Mouse (Mus musculus) liver, embryonic 12.5 days (tissue): ENCODE measurements around the gene Pqlc2. TPM values are rescaled to one million over a fixed set of nuclear protein-coding genes. Genes with fewer than 3 reads are reported as not detected.

Source experiments
- ATAC-seq: fragments of 200-750 bp; cut with Nextera tagmentation; 2 replicates; pipeline ENCODE4 v1.8.0; 2017; ENCODE audit warnings: moderate number of reproducible peaks, mild to moderate bottlenecking, moderate library complexity
- H3K27ac ChIP-seq: fragments of 300-500 bp; sonication (generic); 2 replicates; pipeline ENCODE4 v1.5.1; 2016; ENCODE audit warnings: mild to moderate bottlenecking
- H3K27me3 ChIP-seq: fragments of 300-500 bp; sonication (generic); replicated peaks from 2 replicates; pipeline ENCODE4 v1.6.1; 2016; ENCODE audit warnings: mild to moderate bottlenecking, moderate library complexity
- H3K36me3 ChIP-seq: fragments of 300-500 bp; sonication (generic); 2 replicates; pipeline ENCODE4 v1.6.1; 2016; ENCODE audit warnings: mild to moderate bottlenecking, moderate library complexity
- H3K4me1 ChIP-seq: fragments of 300-500 bp; sonication (generic); 2 replicates; pipeline ENCODE4 v1.6.1; 2016
- H3K4me2 ChIP-seq: fragments of 300-500 bp; sonication (generic); 2 replicates; pipeline ENCODE4 v1.6.1; 2016; ENCODE audit warnings: mild to moderate bottlenecking, moderate library complexity
- H3K4me3 ChIP-seq: fragments of 300-500 bp; sonication (generic); 2 replicates; pipeline ENCODE4 v1.5.1; 2016; ENCODE audit warnings: mild to moderate bottlenecking, moderate library complexity
- H3K9ac ChIP-seq: fragments of 300-500 bp; sonication (generic); 2 replicates; pipeline ENCODE4 v1.6.1; 2016; ENCODE audit warnings: mild to moderate bottlenecking, moderate library complexity
- H3K9me3 ChIP-seq: fragments of 300-500 bp; sonication (generic); replicated peaks from 2 replicates; pipeline ENCODE4 v1.6.1; 2016; ENCODE audit warnings: mild to moderate bottlenecking, moderate library complexity
- WGBS: fragments of 180-500 bp; shearing (Covaris S2); methylation state at CpG from one replicate; pipeline ENCODE4 v1.1.7; 2016; ENCODE audit not compliant: insufficient replicate concordance; 5-methylcytosine and 5-hydroxymethylcytosine counted together
- polyA plus RNA-seq: library from polyadenylated mRNA; unstranded; fragments of >200 nt; fragmentation: Nextera tagmentation; extraction: Ambion mirVana; gene quantifications from 2 replicates; pipeline ENCODE4 v1.2.1, GENCODE M21; 2016

The Pqlc2 gene
- polyA plus RNA-seq, 1 experiment from 2014 or later: 9.5 TPM

DNA sequence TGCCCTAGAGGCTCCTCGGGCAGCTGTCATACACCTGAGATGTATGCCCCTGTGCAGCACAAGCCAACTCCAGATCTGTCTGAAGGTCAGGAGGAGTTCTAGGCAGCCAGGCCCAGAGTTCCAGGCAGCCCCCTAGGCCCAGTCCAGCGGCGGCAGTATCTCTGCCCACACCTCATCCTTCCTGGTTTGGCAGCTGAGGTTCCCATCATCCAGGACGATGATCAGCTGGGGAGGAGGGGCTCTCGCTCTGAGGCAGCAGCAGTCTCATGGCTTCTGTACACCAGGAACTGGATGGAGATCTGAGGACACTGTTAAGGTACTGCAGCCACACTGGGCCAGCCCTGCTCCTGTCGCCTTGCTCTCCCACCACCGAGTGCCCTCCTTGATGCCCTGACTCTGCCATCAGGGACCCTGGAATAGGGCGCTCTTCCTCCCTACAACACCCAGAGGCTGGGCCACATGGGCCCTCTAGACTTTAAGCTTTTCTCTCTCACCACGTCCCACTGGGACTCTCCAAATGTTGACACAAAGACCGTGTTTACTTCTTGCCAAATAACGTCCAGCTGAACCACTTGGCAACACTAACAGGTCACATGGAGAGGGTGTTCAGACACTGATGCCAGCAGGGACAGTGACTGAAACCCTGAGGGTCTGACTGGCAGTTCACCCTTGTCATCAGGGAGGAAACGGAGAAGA, 11.7 kb downstream of the Pqlc2 start:
- H3K4me2 ChIP-seq: no peak overlapping the region
- no peak overlapping the region for H3K9ac ChIP-seq
- WGBS: 60% methylated on average over 12 of the region's 12 CpGs
- H3K36me3 ChIP-seq: peaks cover 6% of the 10 kb centered on the region; the same call in 1 of the 2 replicates
- no peak overlapping the region for H3K27ac ChIP-seq
- no peak overlapping the region for H3K4me3 ChIP-seq
- no peaks in the 10 kb centered on the region for H3K4me1 ChIP-seq
- H3K27me3 ChIP-seq: no peaks in the 10 kb centered on the region
- no peaks in the 10 kb centered on the region for H3K9me3 ChIP-seq
- peak; percentile 17; the same call in 1 of the 2 replicates for ATAC-seq

DNA sequence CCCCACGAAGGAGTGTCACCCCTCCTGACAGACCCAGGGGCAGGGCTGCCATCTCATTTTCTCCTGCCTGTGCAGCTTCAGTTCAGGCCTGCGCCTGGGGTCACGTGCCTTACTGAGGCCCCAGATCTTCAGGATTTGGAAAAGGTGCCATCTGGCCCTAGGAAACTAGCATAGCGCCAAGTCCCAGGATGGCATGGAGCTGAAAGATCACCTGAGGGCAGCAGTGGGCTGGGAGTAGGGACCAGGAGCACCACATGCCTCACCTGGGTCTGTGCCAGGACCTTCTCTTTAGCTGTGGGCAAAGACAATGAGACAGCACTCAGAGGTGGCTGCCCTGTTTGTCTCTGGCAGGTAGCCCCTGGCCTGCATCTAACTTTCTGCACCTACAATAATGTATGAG, 12.9 kb downstream of the Pqlc2 start:
- 72% methylated on average over 4 of the region's 4 CpGs for WGBS
- Histone ChIP-seq H3K9me3 (no peaks in the 10 kb centered on the region), H3K27me3 (no peaks in the 10 kb centered on the region), H3K36me3 (peaks cover 6% of the 10 kb centered on the region; the same call in 1 of the 2 replicates), H3K4me1 (no peaks in the 10 kb centered on the region), H3K9ac (no peak overlapping the region), H3K27ac (no peak overlapping the region), H3K4me3 (no peak overlapping the region), H3K4me2 (no peak overlapping the region)
- no peak for ATAC-seq

- Histone ChIP-seq H3K27me3 (no peaks in the 10 kb centered on the region), H3K4me1 (no peaks in the 10 kb centered on the region), H3K4me2 (no peak overlapping the region), H3K9me3 (no peaks in the 10 kb centered on the region), H3K9ac (no peak overlapping the region), H3K27ac (no peak overlapping the region), H3K4me3 (no peak overlapping the region), H3K36me3 (peaks cover 52% of the 10 kb centered on the region)
- 88% methylated on average over 5 of the region's 5 CpGs for WGBS
- no peak for ATAC-seq
Measured at GRCm38 (mm10) chr4:139292038-139292437, 18.5 kb downstream of the Pqlc2 start.

DNA sequence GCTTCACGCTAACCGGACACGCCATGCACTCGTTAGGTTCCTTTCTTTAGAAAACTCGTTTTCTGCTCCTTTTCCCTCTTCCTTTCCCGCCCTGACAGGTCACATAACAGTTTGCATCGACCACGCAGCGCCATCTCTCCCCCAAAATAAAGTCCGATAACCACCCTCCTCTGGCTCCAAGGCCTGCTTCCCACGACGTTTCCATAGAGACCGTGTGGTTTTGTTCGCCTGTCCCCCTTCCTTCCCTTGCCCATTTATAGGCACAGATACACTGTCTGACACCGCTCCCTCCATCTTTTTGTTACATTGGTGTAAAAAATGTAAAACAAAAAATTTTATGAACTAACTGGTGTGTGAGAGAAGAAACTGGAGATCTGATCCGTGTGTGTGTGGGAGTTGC, 19.4 kb downstream of the Pqlc2 start:
- no peaks in the 10 kb centered on the region for H3K9me3 ChIP-seq
- no peaks in the 10 kb centered on the region for H3K4me1 ChIP-seq

GRCm38 (mm10) chr4:139289017-139289416, 21.5 kb downstream of the Pqlc2 start:
- ATAC-seq: peak; percentile 40; the same call in 1 of the 2 replicates
- no peaks in the 10 kb centered on the region for H3K9me3 ChIP-seq
- no peaks in the 10 kb centered on the region for H3K27me3 ChIP-seq
- no peaks in the 10 kb centered on the region for H3K4me1 ChIP-seq
- H3K27ac ChIP-seq: no peak overlapping the region
- H3K4me3 ChIP-seq: no peak overlapping the region
- H3K36me3 ChIP-seq: peaks cover 78% of the 10 kb centered on the region
- WGBS: 74% methylated on average over 10 of the region's 10 CpGs
- no peak overlapping the region for H3K9ac ChIP-seq
- H3K4me2 ChIP-seq: no peak overlapping the region

More for the DNA sequence above, 19.4 kb downstream of the Pqlc2 start:
- Histone ChIP-seq H3K4me2 (no peak overlapping the region), H3K9ac (no peak overlapping the region), H3K36me3 (peaks cover 60% of the 10 kb centered on the region), H3K27me3 (no peaks in the 10 kb centered on the region), H3K27ac (no peak overlapping the region), H3K4me3 (no peak overlapping the region)
- WGBS: 81% methylated on average over 16 of the region's 16 CpGs
- no peak for ATAC-seq

- no peaks in the 10 kb centered on the region for H3K4me1 ChIP-seq
- no peaks in the 10 kb centered on the region for H3K9me3 ChIP-seq
- H3K36me3 ChIP-seq: peaks cover 94% of the 10 kb centered on the region
- no peak overlapping the region for H3K27ac ChIP-seq
- no peak overlapping the region for H3K4me3 ChIP-seq
- no peaks in the 10 kb centered on the region for H3K27me3 ChIP-seq
- ATAC-seq: no peak
- no peak overlapping the region for H3K4me2 ChIP-seq
- H3K9ac ChIP-seq: no peak overlapping the region
- 76% methylated on average over 18 of the region's 18 CpGs for WGBS
Measured at GRCm38 (mm10) chr4:139287122-139287863, 23.2 kb downstream of the Pqlc2 start.

GRCm38 (mm10) chr4:139286234-139286633, 24.3 kb downstream of the Pqlc2 start:
- no peak for ATAC-seq
- WGBS: 70% methylated on average over 5 of the region's 5 CpGs
- H3K9me3 ChIP-seq: no peaks in the 10 kb centered on the region
- H3K4me3 ChIP-seq: no peak overlapping the region
- no peak overlapping the region for H3K27ac ChIP-seq
- no peak overlapping the region for H3K4me2 ChIP-seq
- no peak overlapping the region for H3K9ac ChIP-seq
- H3K27me3 ChIP-seq: no peaks in the 10 kb centered on the region
- no peaks in the 10 kb centered on the region for H3K4me1 ChIP-seq
- H3K36me3 ChIP-seq: peaks cover 96% of the 10 kb centered on the region

DNA sequence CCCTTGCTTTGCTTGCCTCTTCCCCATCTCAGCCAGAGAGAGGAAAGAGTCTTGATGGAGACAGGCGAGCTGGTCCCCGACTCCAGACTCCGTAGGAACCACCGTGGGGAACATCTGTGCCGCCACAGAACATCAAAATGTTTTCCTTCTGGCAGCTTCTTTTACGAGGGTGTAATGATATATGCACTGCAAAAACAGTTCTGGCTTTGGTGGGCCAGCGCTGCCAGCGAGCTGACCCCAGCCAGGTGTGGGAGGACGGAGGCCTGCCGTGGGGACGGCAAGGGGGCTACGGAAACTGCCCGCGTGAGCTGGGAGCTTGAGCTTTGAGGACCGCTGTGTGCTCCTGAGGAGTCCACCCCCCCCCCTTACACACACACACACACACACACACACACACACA, 25.6 kb downstream of the Pqlc2 start:
- no peaks in the 10 kb centered on the region for H3K4me1 ChIP-seq
- H3K36me3 ChIP-seq: peaks cover 96% of the 10 kb centered on the region
- ATAC-seq: no peak
- H3K27ac ChIP-seq: no peak overlapping the region
- no peak overlapping the region for H3K4me2 ChIP-seq
- no peaks in the 10 kb centered on the region for H3K9me3 ChIP-seq
- H3K27me3 ChIP-seq: no peaks in the 10 kb centered on the region
- no peak overlapping the region; the same call in 1 of the 2 replicates for H3K9ac ChIP-seq
- no peak overlapping the region for H3K4me3 ChIP-seq
- WGBS: 89% methylated on average over 15 of the region's 15 CpGs

DNA sequence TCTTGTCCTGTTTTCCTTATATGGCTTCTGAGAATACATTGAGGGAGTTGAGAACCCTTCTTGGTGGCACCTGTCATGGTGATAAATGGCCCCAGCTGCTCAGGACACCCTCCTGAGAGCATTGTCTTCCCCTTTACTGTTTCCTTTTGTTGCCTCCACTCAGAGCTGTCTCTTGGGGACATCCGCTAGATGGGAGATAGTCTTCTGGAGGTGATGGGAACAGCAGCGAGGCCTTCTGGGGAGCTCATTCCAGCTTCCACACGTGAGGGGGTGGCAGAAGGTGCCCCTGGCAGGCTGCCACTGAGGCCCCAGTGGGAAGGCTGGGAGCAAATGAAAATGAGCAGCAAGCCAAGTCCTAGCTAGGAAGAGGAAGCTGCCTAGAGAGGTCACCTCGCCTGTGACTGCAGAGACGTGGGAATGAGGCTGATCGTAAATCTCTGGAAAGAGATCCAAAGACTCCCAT, 27.5 kb downstream of the Pqlc2 start:
- Histone ChIP-seq H3K4me3 (no peak overlapping the region), H3K9me3 (no peaks in the 10 kb centered on the region), H3K27ac (no peak overlapping the region), H3K27me3 (no peaks in the 10 kb centered on the region), H3K4me2 (no peak overlapping the region), H3K4me1 (no peaks in the 10 kb centered on the region), H3K36me3 (peaks cover 86% of the 10 kb centered on the region), H3K9ac (no peak overlapping the region)
- ATAC-seq: no peak
- WGBS: 73% methylated on average over 6 of the region's 6 CpGs

- Histone ChIP-seq H3K36me3 (peaks cover 82% of the 10 kb centered on the region), H3K4me3 (no peak overlapping the region), H3K4me1 (no peaks in the 10 kb centered on the region), H3K4me2 (no peak overlapping the region), H3K27me3 (no peaks in the 10 kb centered on the region), H3K9me3 (no peaks in the 10 kb centered on the region), H3K9ac (no peak overlapping the region), H3K27ac (no peak overlapping the region)
- 85% methylated on average over 16 of the region's 16 CpGs for WGBS
- ATAC-seq: no peak
Measured at GRCm38 (mm10) chr4:139281791-139282345, 28.6 kb downstream of the Pqlc2 start.

DNA sequence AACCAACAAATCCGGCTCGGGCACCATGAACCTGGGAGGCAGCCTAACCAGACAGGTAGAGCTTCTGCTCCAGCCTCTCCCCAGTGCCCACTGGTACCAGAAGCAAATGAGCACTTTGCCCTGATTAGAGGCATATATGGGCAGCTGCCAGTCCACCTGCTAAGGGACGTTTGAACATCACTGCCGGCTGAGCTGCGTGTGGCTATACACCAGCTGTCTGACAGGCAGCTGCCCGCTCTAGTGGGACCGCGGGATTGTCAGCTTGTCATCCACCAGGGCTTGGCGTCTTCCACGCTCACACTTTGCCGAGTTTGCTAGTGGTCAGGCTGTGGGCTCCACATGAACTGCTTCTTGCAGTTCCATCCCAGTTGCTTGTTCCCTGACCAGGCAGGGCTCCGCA, 30.0 kb downstream of the Pqlc2 start:
- Histone ChIP-seq H3K9ac (no peak overlapping the region), H3K4me2 (no peak overlapping the region), H3K4me1 (no peaks in the 10 kb centered on the region), H3K27me3 (no peaks in the 10 kb centered on the region), H3K9me3 (no peaks in the 10 kb centered on the region), H3K36me3 (peaks cover 81% of the 10 kb centered on the region), H3K27ac (no peak overlapping the region), H3K4me3 (no peak overlapping the region)
- WGBS: 87% methylated on average over 12 of the region's 12 CpGs
- ATAC-seq: no peak

- no peaks in the 10 kb centered on the region for H3K27me3 ChIP-seq
- no peak for ATAC-seq
- no peak overlapping the region for H3K27ac ChIP-seq
- H3K4me3 ChIP-seq: no peak overlapping the region
- WGBS: 76% methylated on average over 7 of the region's 7 CpGs
- no peaks in the 10 kb centered on the region for H3K9me3 ChIP-seq
- no peak overlapping the region for H3K9ac ChIP-seq
- no peak overlapping the region for H3K4me2 ChIP-seq
- H3K4me1 ChIP-seq: no peaks in the 10 kb centered on the region
- peaks cover 78% of the 10 kb centered on the region for H3K36me3 ChIP-seq
Measured at GRCm38 (mm10) chr4:139276411-139276810, 34.1 kb downstream of the Pqlc2 start.
